Mouse (Mus musculus): Measurements from ENCODE around the gene Myo15b.

GRCm38 (mm10) chr11:115808696-115809310, 49.4 kb upstream of the Myo15b start:
- TF ChIP-seq CTCF (IDR thresholded peaks at IDR 0.05; ENCODE audit: low read depth, low read length): no peak
- no peak for TF ChIP-seq POLR2A (IDR thresholded peaks at IDR 0.05; ENCODE audit: extremely low read depth, insufficient read depth, low read length)

Data from liver, adult 2 months (tissue).